In genomic region chr2:152804408-152805110, GRCm38 (mm10) we compare ENCODE assay signal across 8 mouse cellular contexts. TPM values are rescaled to one million over a fixed set of nuclear protein-coding genes. Genes with fewer than 3 reads are reported as not detected.
DNase-seq lines count a peak whose midpoint lies in the region; ATAC-seq and TF ChIP-seq lines count a peak whose summit lies in the region.

No protein-coding gene starts in this region.

- DNase-seq in layer of hippocampus, adult 2 months (ENCODE audit: low spot score in 2 of 2) = no peak
- DNase-seq in layer of hippocampus, postnatal 25 days (ENCODE audit: extremely low spot score in 1 of 2, low spot score in 1 of 2) = no peak
- peak; percentile 95 for DNase-seq in cerebellum, postnatal 25 days
- DNase-seq in hindbrain, embryonic 14.5 days (ENCODE audit: low spot score) = no peak
- DNase-seq in stomach, postnatal 0 days (ENCODE audit: low spot score) = peak; percentile 71
- DNase-seq in right cerebral cortex, postnatal 36 days (ENCODE audit: low spot score in 2 of 2) = no peak
- no peak for DNase-seq in gastrocnemius, adult 8-10 months (ENCODE audit: low spot score in 2 of 2)

- no peaks in the 10 kb centered on the region for H3K36me3 ChIP-seq in hindbrain, embryonic 14.5 days (replicated peaks; ENCODE audit: control insufficient read depth, insufficient read depth)
- H3K36me3 ChIP-seq in liver, embryonic 12.5 days = peaks cover 28% of the 10 kb centered on the region
- H3K36me3 ChIP-seq in stomach, postnatal 0 days (ENCODE audit: control insufficient read depth, insufficient read depth, low read length) = peaks cover 2% of the 10 kb centered on the region

- H3K4me1 ChIP-seq in hindbrain, embryonic 14.5 days (replicated peaks; ENCODE audit: control insufficient read depth, insufficient read depth, low read length) = peaks cover 17% of the 10 kb centered on the region
- H3K4me1 ChIP-seq in liver, embryonic 12.5 days = peaks cover 92% of the 10 kb centered on the region
- H3K4me1 ChIP-seq in stomach, postnatal 0 days (replicated peaks; ENCODE audit: control insufficient read depth, insufficient read depth) = peaks cover 6% of the 10 kb centered on the region; the same call in 1 of the 2 replicates

- no peaks in the 10 kb centered on the region for H3K9me3 ChIP-seq in hindbrain, embryonic 14.5 days (ENCODE audit: control insufficient read depth, low read length)
- no peaks in the 10 kb centered on the region for H3K9me3 ChIP-seq in liver, embryonic 12.5 days (replicated peaks)
- H3K9me3 ChIP-seq in stomach, postnatal 0 days (ENCODE audit: control insufficient read depth, low read length) = no peaks in the 10 kb centered on the region

- H3K27ac ChIP-seq in layer of hippocampus, adult 2 months = peak overlapping the region; percentile 55
- H3K27ac ChIP-seq in hindbrain, embryonic 14.5 days = peak overlapping the region; percentile 20; the same call in 1 of the 2 replicates
- H3K27ac ChIP-seq in liver, embryonic 12.5 days = peak overlapping the region; percentile 84
- peak overlapping the region; percentile 74 for H3K27ac ChIP-seq in stomach, postnatal 0 days (replicated peaks)

- H3K27me3 ChIP-seq in hindbrain, embryonic 14.5 days (ENCODE audit: control insufficient read depth, insufficient read depth, low read length) = no peaks in the 10 kb centered on the region
- no peaks in the 10 kb centered on the region for H3K27me3 ChIP-seq in liver, embryonic 12.5 days (replicated peaks)
- H3K27me3 ChIP-seq in stomach, postnatal 0 days (ENCODE audit: control insufficient read depth, insufficient read depth, low read length) = no peaks in the 10 kb centered on the region

- 11% methylated on average over 6 of the region's 6 CpGs for WGBS in hindbrain, embryonic 14.5 days
- 14% methylated on average over 6 of the region's 6 CpGs for WGBS in liver, embryonic 12.5 days (ENCODE audit: insufficient replicate concordance)
- WGBS in stomach, postnatal 0 days = 9% methylated on average over 6 of the region's 6 CpGs

- H3K9ac ChIP-seq in hindbrain, embryonic 14.5 days = no peak overlapping the region
- H3K9ac ChIP-seq in liver, embryonic 12.5 days = peak overlapping the region; percentile 47
- no peak overlapping the region for H3K9ac ChIP-seq in stomach, postnatal 0 days (ENCODE audit: low read length)

- H3K4me3 ChIP-seq in layer of hippocampus, adult 2 months = no peak overlapping the region
- no peak overlapping the region for H3K4me3 ChIP-seq in hindbrain, embryonic 14.5 days (replicated peaks; ENCODE audit: low read length)
- H3K4me3 ChIP-seq in liver, embryonic 12.5 days = no peak overlapping the region
- no peak overlapping the region for H3K4me3 ChIP-seq in stomach, postnatal 0 days (ENCODE audit: low read depth, low read length)

- TF ChIP-seq CTCF in layer of hippocampus, adult 2 months (conservative IDR thresholded peaks at IDR 0.05) = no peak
- no peak for TF ChIP-seq CTCF in stomach, postnatal 0 days (IDR thresholded peaks at IDR 0.05; ENCODE audit: low read depth)

- TF ChIP-seq EP300 in stomach, postnatal 0 days (optimal IDR thresholded peaks at IDR 0.05) = no peak

- no peak for ATAC-seq in hindbrain, embryonic 14.5 days (ENCODE audit: low FRiP score)
- ATAC-seq in liver, embryonic 12.5 days = peak; percentile 73
- peak; percentile 84 for ATAC-seq in stomach, postnatal 0 days (ENCODE audit: low FRiP score, low TSS enrichment)

- no peak overlapping the region for H3K4me2 ChIP-seq in hindbrain, embryonic 14.5 days (replicated peaks)
- peak overlapping the region; percentile 43 for H3K4me2 ChIP-seq in liver, embryonic 12.5 days
- H3K4me2 ChIP-seq in stomach, postnatal 0 days (replicated peaks; ENCODE audit: low read depth) = no peak overlapping the region

RNA-seq across cellular contexts. Expression of gene Bcl2l1, which starts 27.0 kb away (rescaled TPM):
- total RNA-seq in layer of hippocampus, adult 2 months (2021) = 100 to 1,000 TPM; 129 to 134 TPM
- 100 to 1,000 TPM; 121 to 144 TPM for total RNA-seq in layer of hippocampus, postnatal 25 days (2021)
- 155 and 165 TPM in 2 replicates for polyA plus RNA-seq in hindbrain, embryonic 14.5 days (2014; fragmentation: Nextera tagmentation; extraction: Ambion mirVana)
- 127 and 137 TPM in 2 replicates for polyA plus RNA-seq in liver, embryonic 12.5 days (2016; fragmentation: Nextera tagmentation; extraction: Ambion mirVana)
- polyA plus RNA-seq in stomach, postnatal 0 days (2015; fragmentation: Nextera tagmentation; extraction: Ambion mirVana) = 45.6 and 48.7 TPM in 2 replicates
- total RNA-seq in gastrocnemius, adult 8-10 months (2022) = 10 to 100 TPM in 3 of 4 experiments, 1 to 10 TPM in 1; 9.1 to 17.5 (median 15.4) TPM

RNA-seq across cellular contexts. Expression of gene Tpx2, which starts 43.2 kb away (rescaled TPM):
- 1 to 10 TPM; 2.0 to 2.2 TPM for total RNA-seq in layer of hippocampus, adult 2 months (2021)
- total RNA-seq in layer of hippocampus, postnatal 25 days (2021) = 1 to 10 TPM; 1.5 to 2.6 TPM
- 17.2 and 20.1 TPM in 2 replicates for polyA plus RNA-seq in hindbrain, embryonic 14.5 days (2014; fragmentation: Nextera tagmentation; extraction: Ambion mirVana)
- polyA plus RNA-seq in liver, embryonic 12.5 days (2016; fragmentation: Nextera tagmentation; extraction: Ambion mirVana) = 88.0 and 89.9 TPM in 2 replicates
- 14.0 and 17.7 TPM in 2 replicates for polyA plus RNA-seq in stomach, postnatal 0 days (2015; fragmentation: Nextera tagmentation; extraction: Ambion mirVana)
- total RNA-seq in gastrocnemius, adult 8-10 months (2022) = 1 to 10 TPM; 1.1 to 4.8 (median 3.1) TPM

RNA-seq across cellular contexts. Expression of gene Cox4i2, which starts 50.6 kb away (rescaled TPM):
- total RNA-seq in layer of hippocampus, adult 2 months (2021) = 1 to 10 TPM; 1.4 to 1.6 TPM
- total RNA-seq in layer of hippocampus, postnatal 25 days (2021) = 1 to 10 TPM; 2.0 to 2.7 TPM
- polyA plus RNA-seq in hindbrain, embryonic 14.5 days (2014; fragmentation: Nextera tagmentation; extraction: Ambion mirVana) = 5.8 TPM in 2 replicates
- 2.5 and 3.4 TPM in 2 replicates for polyA plus RNA-seq in liver, embryonic 12.5 days (2016; fragmentation: Nextera tagmentation; extraction: Ambion mirVana)
- 9.8 and 10.6 TPM in 2 replicates for polyA plus RNA-seq in stomach, postnatal 0 days (2015; fragmentation: Nextera tagmentation; extraction: Ambion mirVana)
- total RNA-seq in gastrocnemius, adult 8-10 months (2022) = 1 to 10 TPM; 1.4 to 3.1 (median 2.0) TPM

Comparison
In these comparisons a context has a peak if more than half of its experiments do, and no peak if none do; other contexts are left out.
1. DNase-seq: peak in cerebellum, postnatal 25 days (2 of 2) and stomach, postnatal 0 days (single experiment); none in layer of hippocampus, adult 2 months (0 of 2), layer of hippocampus, postnatal 25 days (0 of 2), hindbrain, embryonic 14.5 days (single experiment), right cerebral cortex, postnatal 36 days (0 of 2) and gastrocnemius, adult 8-10 months (0 of 2).
2. H3K27ac ChIP-seq: peak in every context shown above with its lines; median percentile 84 in liver, embryonic 12.5 days; 74 in stomach, postnatal 0 days; 55 in layer of hippocampus, adult 2 months; 20 in hindbrain, embryonic 14.5 days.
3. RNA of gene Bcl2l1, which starts 27.0 kb away (total RNA-seq): 121 to 144 TPM in layer of hippocampus, postnatal 25 days and 129 to 134 TPM in layer of hippocampus, adult 2 months; 9.1 to 17.5 TPM in gastrocnemius, adult 8-10 months; every median in the first group is over 4 times any median in the second.